Mouse (Mus musculus): Measurements from ENCODE around the gene Csrnp1. TPM values are rescaled to one million over a fixed set of nuclear protein-coding genes. Genes with fewer than 3 reads are reported as not detected.

Gene Csrnp1
- polyA plus RNA-seq, 1 experiment from 2014 or later, result 0.62 TPM

- ATAC-seq (ENCODE audit: low FRiP score) (peak; percentile 62), DNase-seq (ENCODE audit: low spot score) (peak; percentile 82)
- peaks cover 10% of the 10 kb centered on the region for H3K27me3 ChIP-seq (ENCODE audit: control insufficient read depth, insufficient read depth, low read length)
- H3K9me3 ChIP-seq (ENCODE audit: control insufficient read depth, low read length), result no peaks in the 10 kb centered on the region
- H3K4me2 ChIP-seq (replicated peaks; ENCODE audit: low read depth, low read length), result peak overlapping the region; percentile 93
- H3K9ac ChIP-seq (ENCODE audit: low read depth, low read length), result peak overlapping the region; percentile 44
- H3K4me1 ChIP-seq (replicated peaks; ENCODE audit: control insufficient read depth, insufficient read depth, low read length), result peaks cover 30% of the 10 kb centered on the region
- under 1% methylated on average over 65 of the region's 79 CpGs for WGBS
- no peaks in the 10 kb centered on the region for H3K36me3 ChIP-seq (ENCODE audit: control insufficient read depth, insufficient read depth, low read length)
- no peak overlapping the region for H3K27ac ChIP-seq (ENCODE audit: low read depth, low read length)
- H3K4me3 ChIP-seq (ENCODE audit: low read depth, low read length), result peak overlapping the region; percentile 51
Observed at GRCm38 (mm10) chr9:119983585-119984535, 598 bp downstream of the Csrnp1 start.

GRCm38 (mm10) chr9:119982956-119983551 is 1.4 kb downstream of the Csrnp1 start:
- Histone ChIP-seq H3K36me3 (ENCODE audit: control insufficient read depth, insufficient read depth, low read length) (no peaks in the 10 kb centered on the region), H3K4me2 (replicated peaks; ENCODE audit: low read depth, low read length) (peak overlapping the region; percentile 93), H3K4me3 (ENCODE audit: low read depth, low read length) (peak overlapping the region; percentile 51), H3K27me3 (ENCODE audit: control insufficient read depth, insufficient read depth, low read length) (peaks cover 10% of the 10 kb centered on the region), H3K9ac (ENCODE audit: low read depth, low read length) (peak overlapping the region; percentile 44), H3K27ac (ENCODE audit: low read depth, low read length) (no peak overlapping the region), H3K4me1 (replicated peaks; ENCODE audit: control insufficient read depth, insufficient read depth, low read length) (peaks cover 30% of the 10 kb centered on the region), H3K9me3 (ENCODE audit: control insufficient read depth, low read length) (no peaks in the 10 kb centered on the region)
- under 1% methylated on average over 46 of the region's 48 CpGs for WGBS
- DNase-seq (ENCODE audit: low spot score) (peak; percentile 36), ATAC-seq (ENCODE audit: low FRiP score) (peak; percentile 8)

GRCm38 (mm10) chr9:119982241-119982811 is 2.1 kb downstream of the Csrnp1 start:
- no peaks in the 10 kb centered on the region for H3K9me3 ChIP-seq (ENCODE audit: control insufficient read depth, low read length)
- H3K4me1 ChIP-seq (replicated peaks; ENCODE audit: control insufficient read depth, insufficient read depth, low read length), result peaks cover 30% of the 10 kb centered on the region
- peaks cover 10% of the 10 kb centered on the region for H3K27me3 ChIP-seq (ENCODE audit: control insufficient read depth, insufficient read depth, low read length)
- H3K36me3 ChIP-seq (ENCODE audit: control insufficient read depth, insufficient read depth, low read length), result no peaks in the 10 kb centered on the region
- peak; percentile 56 for DNase-seq (ENCODE audit: low spot score)
- ATAC-seq (ENCODE audit: low FRiP score), result peak; percentile 39
- H3K27ac ChIP-seq (ENCODE audit: low read depth, low read length), result peak overlapping the region; percentile 73
- H3K4me2 ChIP-seq (replicated peaks; ENCODE audit: low read depth, low read length), result peak overlapping the region; percentile 93
- H3K9ac ChIP-seq (ENCODE audit: low read depth, low read length), result no peak overlapping the region
- WGBS, result 1% methylated on average over 11 of the region's 11 CpGs
- H3K4me3 ChIP-seq (ENCODE audit: low read depth, low read length), result peak overlapping the region; percentile 51

GRCm38 (mm10) chr9:119981183-119982179 is 3.0 kb downstream of the Csrnp1 start:
- peak overlapping the region; percentile 93 for H3K4me2 ChIP-seq (replicated peaks; ENCODE audit: low read depth, low read length)
- no peaks in the 10 kb centered on the region for H3K36me3 ChIP-seq (ENCODE audit: control insufficient read depth, insufficient read depth, low read length)
- DNase-seq (ENCODE audit: low spot score) (peak; percentile 82), ATAC-seq (ENCODE audit: low FRiP score) (peak; percentile 54; the same call in 1 of the 2 replicates)
- peaks cover 30% of the 10 kb centered on the region for H3K4me1 ChIP-seq (replicated peaks; ENCODE audit: control insufficient read depth, insufficient read depth, low read length)
- H3K27ac ChIP-seq (ENCODE audit: low read depth, low read length), result peak overlapping the region; percentile 73
- peak overlapping the region; percentile 50 for H3K9ac ChIP-seq (ENCODE audit: low read depth, low read length)
- peaks cover 10% of the 10 kb centered on the region for H3K27me3 ChIP-seq (ENCODE audit: control insufficient read depth, insufficient read depth, low read length)
- H3K4me3 ChIP-seq (ENCODE audit: low read depth, low read length), result peak overlapping the region; percentile 12
- no peaks in the 10 kb centered on the region for H3K9me3 ChIP-seq (ENCODE audit: control insufficient read depth, low read length)
- 1% methylated on average over 16 of the region's 16 CpGs for WGBS

GRCm38 (mm10) chr9:119980770-119981182 is 3.7 kb downstream of the Csrnp1 start:
- 11% methylated on average over 4 of the region's 4 CpGs for WGBS
- ATAC-seq (ENCODE audit: low FRiP score) (no peak), DNase-seq (ENCODE audit: low spot score) (peak; percentile 30)
- Histone ChIP-seq H3K36me3 (ENCODE audit: control insufficient read depth, insufficient read depth, low read length) (no peaks in the 10 kb centered on the region), H3K27ac (ENCODE audit: low read depth, low read length) (peak overlapping the region; percentile 73), H3K9ac (ENCODE audit: low read depth, low read length) (peak overlapping the region; percentile 50; the same call in 1 of the 2 replicates), H3K4me2 (replicated peaks; ENCODE audit: low read depth, low read length) (peak overlapping the region; percentile 93), H3K4me3 (ENCODE audit: low read depth, low read length) (no peak overlapping the region), H3K4me1 (replicated peaks; ENCODE audit: control insufficient read depth, insufficient read depth, low read length) (peaks cover 30% of the 10 kb centered on the region), H3K9me3 (ENCODE audit: control insufficient read depth, low read length) (no peaks in the 10 kb centered on the region), H3K27me3 (ENCODE audit: control insufficient read depth, insufficient read depth, low read length) (peaks cover 10% of the 10 kb centered on the region)

- no peak overlapping the region for H3K9ac ChIP-seq (ENCODE audit: low read depth, low read length)
- peaks cover 30% of the 10 kb centered on the region for H3K4me1 ChIP-seq (replicated peaks; ENCODE audit: control insufficient read depth, insufficient read depth, low read length)
- WGBS, result 44% methylated on average over 2 of the region's 2 CpGs
- H3K36me3 ChIP-seq (ENCODE audit: control insufficient read depth, insufficient read depth, low read length), result no peaks in the 10 kb centered on the region
- peaks cover 10% of the 10 kb centered on the region for H3K27me3 ChIP-seq (ENCODE audit: control insufficient read depth, insufficient read depth, low read length)
- H3K4me3 ChIP-seq (ENCODE audit: low read depth, low read length), result no peak overlapping the region
- no peak for ATAC-seq (ENCODE audit: low FRiP score)
- H3K27ac ChIP-seq (ENCODE audit: low read depth, low read length), result no peak overlapping the region
- no peak overlapping the region for H3K4me2 ChIP-seq (replicated peaks; ENCODE audit: low read depth, low read length)
- H3K9me3 ChIP-seq (ENCODE audit: control insufficient read depth, low read length), result no peaks in the 10 kb centered on the region
- DNase-seq (ENCODE audit: low spot score), result no peak
Observed at GRCm38 (mm10) chr9:119979749-119980148, 4.7 kb downstream of the Csrnp1 start.

- no peak overlapping the region for H3K4me2 ChIP-seq (replicated peaks; ENCODE audit: low read depth, low read length)
- no peak overlapping the region for H3K9ac ChIP-seq (ENCODE audit: low read depth, low read length)
- no peak overlapping the region for H3K27ac ChIP-seq (ENCODE audit: low read depth, low read length)
- no peaks in the 10 kb centered on the region for H3K36me3 ChIP-seq (ENCODE audit: control insufficient read depth, insufficient read depth, low read length)
- DNase-seq (ENCODE audit: low spot score), result no peak
- WGBS, result 85% methylated on average over 6 of the region's 6 CpGs
- peaks cover 27% of the 10 kb centered on the region for H3K4me1 ChIP-seq (replicated peaks; ENCODE audit: control insufficient read depth, insufficient read depth, low read length)
- H3K4me3 ChIP-seq (ENCODE audit: low read depth, low read length), result no peak overlapping the region
- H3K9me3 ChIP-seq (ENCODE audit: control insufficient read depth, low read length), result no peaks in the 10 kb centered on the region
- ATAC-seq (ENCODE audit: low FRiP score), result no peak
- H3K27me3 ChIP-seq (ENCODE audit: control insufficient read depth, insufficient read depth, low read length), result peaks cover 10% of the 10 kb centered on the region
Observed at GRCm38 (mm10) chr9:119978811-119979441, 5.5 kb downstream of the Csrnp1 start.
